Mouse (Mus musculus): ENCODE results near the gene Ptger1.

DNA sequence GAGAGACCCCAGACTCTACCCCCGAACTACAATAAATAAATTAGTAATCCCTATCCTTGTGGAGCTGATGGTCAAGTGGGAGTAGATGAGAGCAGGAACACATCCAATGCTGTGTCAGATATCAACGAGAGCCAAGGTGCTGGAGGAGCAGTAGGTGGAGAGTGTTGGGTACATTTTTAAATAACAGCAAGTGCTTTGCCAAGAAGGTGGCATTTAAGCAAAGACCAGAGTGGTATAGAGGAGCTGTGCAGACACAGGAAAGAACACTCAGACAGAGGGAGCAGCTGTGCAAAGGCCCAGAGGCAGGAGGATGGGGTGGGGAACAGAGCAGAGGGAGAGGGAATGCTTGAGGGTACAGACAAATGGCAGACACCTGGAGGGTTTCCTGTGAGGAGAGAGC, 49.4 kb upstream of the Ptger1 start:
- no peak for TF ChIP-seq POLR2A (IDR thresholded peaks at IDR 0.05; ENCODE audit: insufficient read depth, low read length)
- no peak for TF ChIP-seq EP300 (IDR thresholded peaks at IDR 0.05; ENCODE audit: insufficient read depth, low read depth, low read length)
